Mouse (Mus musculus) neural tube, embryonic 11.5 days (tissue): ENCODE measurements around the gene Gsto1. TPM values are rescaled to one million over a fixed set of nuclear protein-coding genes. Genes with fewer than 3 reads are reported as not detected.

Experiments
- ATAC-seq: fragments of 200-750 bp; cut with Nextera tagmentation; 2 replicates; pipeline ENCODE4 v1.8.0; 2017; ENCODE audit warnings: moderate number of reproducible peaks, mild to moderate bottlenecking, moderate TSS enrichment, moderate library complexity; ENCODE audit not compliant: insufficient read depth, low FRiP score, low TSS enrichment
- DNase-seq: peaks from one replicate; pipeline ENCODE4 v3.0.0-alpha.2; 2015; ENCODE audit warnings: low spot score
- H3K27ac ChIP-seq: fragments of 300-500 bp; sonication (generic); 2 replicates; pipeline ENCODE4 v1.5.1; 2014; ENCODE audit warnings: low read depth, mild to moderate bottlenecking, low read length
- H3K27me3 ChIP-seq: fragments of 300-500 bp; sonication (generic); 2 replicates; pipeline ENCODE4 v1.6.1; 2014; ENCODE audit warnings: mild to moderate bottlenecking, low read length, mixed read lengths; ENCODE audit not compliant: control insufficient read depth, insufficient read depth
- H3K36me3 ChIP-seq: fragments of 300-500 bp; sonication (generic); 2 replicates; pipeline ENCODE4 v1.6.1; 2014; ENCODE audit warnings: mild to moderate bottlenecking, low read length, moderate library complexity, mixed read lengths; ENCODE audit not compliant: control insufficient read depth, insufficient read depth
- H3K4me1 ChIP-seq: fragments of 300-500 bp; sonication (generic); 2 replicates; pipeline ENCODE4 v1.6.1; 2014; ENCODE audit warnings: low read length, mixed read lengths; ENCODE audit not compliant: control insufficient read depth, insufficient read depth
- H3K4me2 ChIP-seq: fragments of 300-500 bp; sonication (generic); 2 replicates; pipeline ENCODE4 v1.6.1; 2014; ENCODE audit warnings: low read depth, mild to moderate bottlenecking, moderate library complexity
- H3K4me3 ChIP-seq: fragments of 300-500 bp; sonication (generic); 2 replicates; pipeline ENCODE4 v1.5.1; 2014; ENCODE audit warnings: low read depth, low read length
- H3K9ac ChIP-seq: fragments of 300-500 bp; sonication (generic); 2 replicates; pipeline ENCODE4 v1.6.1; 2014; ENCODE audit warnings: mild to moderate bottlenecking, low read length
- H3K9me3 ChIP-seq: fragments of 300-500 bp; sonication (generic); 2 replicates; pipeline ENCODE4 v1.6.1; 2016; ENCODE audit warnings: low read length; ENCODE audit not compliant: control insufficient read depth
- WGBS: fragments of 180-500 bp; shearing (Covaris S2); extraction: QIAGEN DNeasy Blood & Tissue Kit; methylation state at CpG from one replicate; pipeline ENCODE4 v1.1.7; 2014; 5-methylcytosine and 5-hydroxymethylcytosine counted together
- polyA plus RNA-seq: library from polyadenylated mRNA; unstranded; fragments of >200 nt; fragmentation: Nextera tagmentation; extraction: Ambion mirVana; gene quantifications from 2 replicates; pipeline ENCODE4 v1.2.1, GENCODE M21; 2014

The Gsto1 gene
- polyA plus RNA-seq, 1 experiment from 2014 or later = 130 TPM

GRCm38 (mm10) chr19:47882151-47882881, 27.5 kb downstream of the Gsto1 start:
- H3K4me1 ChIP-seq = no peaks in the 10 kb centered on the region; the same call in 1 of the 2 replicates
- no peaks in the 10 kb centered on the region for H3K36me3 ChIP-seq
- no peaks in the 10 kb centered on the region for H3K9me3 ChIP-seq
- H3K4me3 ChIP-seq = no peak overlapping the region
- ATAC-seq (peak; percentile 70), DNase-seq (peak; percentile 91)
- H3K27ac ChIP-seq = no peak overlapping the region
- WGBS = 31% methylated on average over 11 of the region's 11 CpGs
- H3K27me3 ChIP-seq = no peaks in the 10 kb centered on the region
- H3K9ac ChIP-seq = no peak overlapping the region
- no peak overlapping the region for H3K4me2 ChIP-seq

GRCm38 (mm10) chr19:47882882-47883254, 28.1 kb downstream of the Gsto1 start:
- H3K4me3 ChIP-seq = no peak overlapping the region
- no peak overlapping the region for H3K4me2 ChIP-seq
- DNase-seq (no peak), ATAC-seq (peak; percentile 29)
- WGBS = 59% methylated on average over 9 of the region's 9 CpGs
- no peaks in the 10 kb centered on the region for H3K36me3 ChIP-seq
- 0 out of 2 replicates have a peak overlapping the region, but pooled peaks have one; percentile 15 for H3K9ac ChIP-seq
- H3K27ac ChIP-seq = no peak overlapping the region
- H3K4me1 ChIP-seq = no peaks in the 10 kb centered on the region; the same call in 1 of the 2 replicates
- H3K9me3 ChIP-seq = no peaks in the 10 kb centered on the region
- H3K27me3 ChIP-seq = no peaks in the 10 kb centered on the region

DNA sequence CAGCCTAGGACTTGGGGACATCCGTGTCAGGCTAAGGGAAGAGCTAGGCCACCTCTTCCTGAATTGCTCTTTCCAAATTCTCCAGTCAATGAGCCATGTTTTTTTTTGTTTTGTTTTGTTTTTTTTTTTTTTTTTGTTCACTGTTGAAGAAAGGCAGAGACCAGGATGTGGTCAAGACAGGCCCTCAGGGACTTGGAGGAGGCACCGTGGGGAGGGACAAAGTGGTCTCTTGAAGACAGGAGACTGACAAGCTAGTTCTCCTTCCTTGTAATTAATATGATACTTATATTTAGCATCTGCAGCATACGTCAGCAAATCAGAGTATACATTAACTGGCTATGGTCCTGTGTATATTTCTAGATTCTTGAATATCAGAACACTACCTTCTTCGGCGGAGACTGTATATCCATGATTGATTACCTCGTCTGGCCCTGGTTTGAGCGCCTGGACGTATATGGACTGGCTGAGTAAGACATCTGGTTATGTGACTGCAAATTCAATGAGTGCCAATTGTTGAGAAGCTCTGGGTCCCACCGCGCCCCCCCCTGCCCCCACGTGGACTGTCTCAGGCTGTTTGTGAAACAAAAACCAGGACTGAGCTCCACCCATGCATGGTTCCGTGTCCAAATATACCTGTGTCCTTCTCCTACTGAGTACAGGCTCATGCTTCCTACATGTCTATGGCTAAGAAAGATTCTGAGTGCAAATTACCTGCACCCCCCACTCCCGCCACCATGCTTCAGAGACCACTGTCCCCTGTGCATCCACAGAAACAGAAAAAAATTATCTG, 29.7 kb downstream of the Gsto1 start:
- DNase-seq (no peak), ATAC-seq (no peak)
- Histone ChIP-seq H3K4me3 (no peak overlapping the region), H3K4me2 (no peak overlapping the region), H3K36me3 (no peaks in the 10 kb centered on the region), H3K4me1 (no peaks in the 10 kb centered on the region; the same call in 1 of the 2 replicates), H3K27me3 (no peaks in the 10 kb centered on the region), H3K9me3 (no peaks in the 10 kb centered on the region), H3K9ac (no peak overlapping the region), H3K27ac (no peak overlapping the region)
- WGBS = 83% methylated on average over 13 of the region's 13 CpGs

GRCm38 (mm10) chr19:47885191-47885743, 30.5 kb downstream of the Gsto1 start:
- no peak overlapping the region for H3K4me2 ChIP-seq
- H3K27me3 ChIP-seq = no peaks in the 10 kb centered on the region
- DNase-seq (no peak), ATAC-seq (no peak)
- WGBS = 72% methylated on average over 7 of the region's 7 CpGs
- no peak overlapping the region for H3K9ac ChIP-seq
- no peaks in the 10 kb centered on the region; the same call in 1 of the 2 replicates for H3K4me1 ChIP-seq
- H3K27ac ChIP-seq = no peak overlapping the region
- H3K4me3 ChIP-seq = no peak overlapping the region
- no peaks in the 10 kb centered on the region for H3K9me3 ChIP-seq
- no peaks in the 10 kb centered on the region for H3K36me3 ChIP-seq

DNA sequence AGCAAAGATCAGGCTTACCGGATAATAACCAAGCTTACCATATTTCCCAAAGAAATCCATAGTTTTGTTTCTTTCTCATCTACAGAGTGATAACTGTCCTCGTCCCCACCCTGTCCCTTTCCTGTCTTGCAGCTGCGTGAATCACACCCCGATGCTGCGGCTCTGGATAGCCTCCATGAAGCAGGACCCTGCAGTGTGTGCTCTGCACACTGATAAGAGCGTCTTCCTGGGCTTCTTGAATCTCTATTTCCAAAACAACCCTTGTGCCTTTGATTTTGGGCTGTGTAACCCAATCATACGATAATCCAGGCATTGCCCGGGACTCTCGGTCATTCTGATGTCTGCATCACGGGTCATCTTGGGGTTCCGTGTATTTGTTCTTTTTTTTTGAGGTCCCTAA, 31.1 kb downstream of the Gsto1 start:
- Histone ChIP-seq H3K4me2 (no peak overlapping the region), H3K9me3 (no peaks in the 10 kb centered on the region), H3K36me3 (no peaks in the 10 kb centered on the region), H3K4me1 (no peaks in the 10 kb centered on the region; the same call in 1 of the 2 replicates), H3K4me3 (no peak overlapping the region), H3K27ac (no peak overlapping the region), H3K9ac (no peak overlapping the region), H3K27me3 (no peaks in the 10 kb centered on the region)
- 88% methylated on average over 11 of the region's 11 CpGs for WGBS
- DNase-seq = no peak
- ATAC-seq = no peak

- H3K27ac ChIP-seq = no peak overlapping the region
- H3K4me3 ChIP-seq = no peak overlapping the region
- H3K4me2 ChIP-seq = no peak overlapping the region
- ATAC-seq = no peak
- no peaks in the 10 kb centered on the region for H3K27me3 ChIP-seq
- H3K9me3 ChIP-seq = no peaks in the 10 kb centered on the region
- WGBS = 75% methylated on average over 7 of the region's 7 CpGs
- no peaks in the 10 kb centered on the region for H3K4me1 ChIP-seq
- H3K9ac ChIP-seq = no peak overlapping the region
- H3K36me3 ChIP-seq = no peaks in the 10 kb centered on the region
- no peak for DNase-seq
Measured at GRCm38 (mm10) chr19:47886617-47887016, 31.8 kb downstream of the Gsto1 start.

GRCm38 (mm10) chr19:47887417-47887816, 32.6 kb downstream of the Gsto1 start:
- Histone ChIP-seq H3K9me3 (no peaks in the 10 kb centered on the region), H3K36me3 (no peaks in the 10 kb centered on the region), H3K4me1 (no peaks in the 10 kb centered on the region), H3K27me3 (no peaks in the 10 kb centered on the region), H3K4me3 (no peak overlapping the region), H3K4me2 (no peak overlapping the region), H3K27ac (no peak overlapping the region), H3K9ac (no peak overlapping the region)
- DNase-seq = no peak
- WGBS = 89% methylated on average over 10 of the region's 10 CpGs
- ATAC-seq = no peak

DNA sequence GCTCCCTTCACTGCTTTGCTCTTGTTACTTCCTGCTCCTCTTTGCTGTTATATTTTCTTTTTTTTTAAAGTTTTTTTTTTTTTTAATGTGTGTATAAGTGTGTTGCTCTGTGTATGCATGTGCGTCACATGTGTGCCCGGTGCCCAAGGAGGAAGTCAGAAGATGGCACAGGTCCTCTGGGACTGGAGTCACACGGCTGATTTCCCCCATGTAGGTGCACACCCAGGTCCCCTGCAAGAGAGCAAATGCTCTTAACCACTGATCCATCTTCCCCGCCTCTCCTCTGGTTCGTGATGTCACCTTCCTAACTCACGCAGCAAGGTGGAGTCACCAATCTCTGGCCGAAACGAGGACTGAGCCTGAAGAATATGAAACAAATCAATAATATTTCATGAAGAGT, 33.3 kb downstream of the Gsto1 start:
- no peak for ATAC-seq
- WGBS = 91% methylated on average over 8 of the region's 8 CpGs
- H3K4me1 ChIP-seq = no peaks in the 10 kb centered on the region

More for the DNA sequence above, 33.3 kb downstream of the Gsto1 start:
- Histone ChIP-seq H3K9ac (no peak overlapping the region), H3K36me3 (no peaks in the 10 kb centered on the region), H3K27me3 (no peaks in the 10 kb centered on the region), H3K4me3 (no peak overlapping the region), H3K9me3 (no peaks in the 10 kb centered on the region), H3K27ac (no peak overlapping the region), H3K4me2 (no peak overlapping the region)
- DNase-seq = no peak
